Mouse (Mus musculus) gastrocnemius, adult 18-20 months (tissue): Measurements from ENCODE around the gene Myl6b. TPM values are rescaled to one million over a fixed set of nuclear protein-coding genes. Genes with fewer than 3 reads are reported as not detected.

Source experiments
- DNase-seq: peaks from one replicate; pipeline ENCODE4 v3.0.0; 2021; ENCODE audit warnings: low spot score
- long read RNA-seq, 2 experiments: library from polyadenylated mRNA; stranded (forward); transcript quantifications; one replicate each; pipeline ENCODE4 v2.0.0; 2021
- total RNA-seq, 2 experiments: library from RNA; stranded (reverse); gene quantifications; 2 replicates each; pipeline ENCODE4 v1.2.3; 2021

Gene Myl6b
- total RNA-seq: 10 to 100 TPM in 1 of 2 experiments, 1 to 10 TPM in 1; 9.0 to 28.2 TPM
- long read RNA-seq, experiment 1: 0 reads
- long read RNA-seq, experiment 2, partial matches to known transcripts: 0 of 1 reads
- long read RNA-seq, experiment 2, other reads (novel, unspliced or antisense): 0 of 1 reads

DNA sequence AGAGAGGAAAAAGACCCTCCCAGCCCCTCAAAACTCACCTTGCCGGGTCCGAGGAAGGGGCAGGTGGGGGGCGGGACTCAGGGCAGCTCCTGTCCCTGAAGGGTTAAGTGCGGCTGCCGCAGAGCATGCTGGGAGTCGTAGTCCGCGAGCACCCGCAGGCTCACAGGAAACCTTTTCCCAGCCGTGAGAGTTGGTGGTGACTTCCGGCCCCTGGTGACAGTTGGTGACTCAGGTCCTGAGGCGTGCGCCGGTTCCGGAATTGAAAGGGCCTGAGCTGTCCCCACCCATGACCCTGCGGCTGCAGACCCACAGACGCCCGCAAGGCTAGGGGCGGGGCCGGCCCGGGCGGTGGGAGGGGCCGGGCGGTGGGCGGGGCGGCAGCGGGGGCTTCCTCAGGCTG lies at the start of gene Myl6b:
Gene Myl6b, minus strand, starts transcription at position 96 of the 400 bp plus-strand sequence.
- peak; percentile 97 for DNase-seq

DNA sequence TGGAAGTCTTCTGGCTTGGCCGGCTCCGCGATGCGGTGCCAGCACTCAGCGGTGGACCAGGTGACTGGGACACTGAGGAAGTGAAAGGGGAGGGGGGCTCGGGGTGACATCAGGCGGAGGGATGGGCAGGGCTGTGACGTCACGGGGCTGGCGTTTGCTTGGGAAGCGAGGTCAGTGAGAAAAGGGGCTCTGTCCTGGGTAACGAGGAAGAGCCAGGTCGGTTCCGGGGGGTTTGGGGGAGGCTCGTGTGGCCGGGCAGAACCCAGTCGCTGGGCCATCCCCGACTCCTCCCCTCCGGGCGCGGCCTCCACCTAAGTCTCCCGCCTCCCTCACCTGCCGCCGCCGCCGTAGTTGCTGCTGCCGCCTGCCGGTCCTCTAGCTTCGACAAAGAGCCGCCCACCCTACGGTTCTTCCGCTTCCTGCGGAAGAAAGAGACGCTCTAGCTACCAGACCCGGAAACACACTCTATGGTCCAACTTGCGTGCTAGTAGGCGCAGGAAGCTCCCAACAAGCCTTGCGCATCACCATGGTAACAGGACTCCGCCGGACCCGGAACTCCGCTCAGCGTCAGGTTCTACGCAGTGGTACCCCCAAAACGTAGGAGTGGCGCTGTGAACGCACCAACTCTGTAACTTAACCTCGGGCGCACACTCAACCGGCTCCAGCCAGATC lies 49.0 kb upstream of the Myl6b start, which contains the start of gene Zc3h10:
Gene Zc3h10, minus strand, starts transcription at position 414 of the 672 bp plus-strand sequence.
- DNase-seq: peak; percentile 95

DNA sequence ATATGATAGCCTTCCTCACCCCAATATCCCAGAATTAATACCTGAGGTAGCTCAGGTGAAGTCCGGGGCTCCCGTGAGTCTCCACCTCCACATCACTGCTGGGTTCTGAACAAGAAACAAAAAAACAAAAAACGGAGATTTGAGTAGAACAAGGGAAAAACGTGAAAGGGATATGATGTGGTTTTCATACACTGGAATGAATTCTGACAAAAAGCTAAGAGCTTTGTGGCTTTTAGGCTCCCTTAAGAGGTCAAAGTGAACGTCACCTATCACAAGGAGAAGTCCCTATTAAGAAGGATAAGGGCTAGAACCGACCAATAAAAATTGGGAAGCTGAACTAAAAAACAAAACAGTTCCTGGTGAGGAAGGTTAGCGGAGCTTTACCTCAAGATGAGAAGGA lies 48.3 kb upstream of the Myl6b start:
- DNase-seq: no peak

DNA sequence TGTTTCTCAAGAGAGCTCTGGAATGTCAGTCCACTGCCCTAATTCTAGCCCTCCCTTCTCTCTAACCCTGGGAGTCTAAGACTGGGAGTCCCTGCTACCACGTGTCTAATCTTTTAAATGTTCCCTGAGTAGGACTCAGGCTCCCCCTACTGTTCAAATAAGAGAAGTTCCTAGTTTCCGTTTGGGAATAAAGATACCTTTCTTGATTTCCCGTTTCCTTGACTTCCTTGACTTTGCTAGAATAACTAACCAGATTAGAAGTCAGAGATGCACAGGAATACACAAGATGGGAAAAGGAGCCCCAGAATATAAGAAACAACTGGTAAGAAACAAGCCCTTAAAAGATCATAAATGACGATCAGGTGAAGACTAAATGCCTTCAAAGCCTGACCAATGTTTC lies 47.9 kb upstream of the Myl6b start:
- no peak for DNase-seq

DNA sequence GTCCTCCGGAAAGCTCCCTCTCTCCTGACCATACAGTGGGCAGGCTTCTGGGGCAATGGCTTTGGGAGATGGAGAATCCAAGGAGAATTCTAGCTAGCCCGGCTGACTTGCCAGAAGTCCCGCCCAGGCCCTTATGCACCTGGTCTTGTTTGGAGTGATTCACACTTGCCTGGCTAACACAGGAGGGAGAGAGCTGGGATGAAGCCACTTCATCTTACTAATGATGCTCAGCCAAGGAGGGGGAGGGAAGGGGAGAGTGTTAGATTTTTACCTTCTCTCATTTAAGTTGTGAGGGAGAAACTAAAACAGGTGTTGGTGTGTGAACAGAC lies 47.0 kb upstream of the Myl6b start:
- DNase-seq: no peak

DNA sequence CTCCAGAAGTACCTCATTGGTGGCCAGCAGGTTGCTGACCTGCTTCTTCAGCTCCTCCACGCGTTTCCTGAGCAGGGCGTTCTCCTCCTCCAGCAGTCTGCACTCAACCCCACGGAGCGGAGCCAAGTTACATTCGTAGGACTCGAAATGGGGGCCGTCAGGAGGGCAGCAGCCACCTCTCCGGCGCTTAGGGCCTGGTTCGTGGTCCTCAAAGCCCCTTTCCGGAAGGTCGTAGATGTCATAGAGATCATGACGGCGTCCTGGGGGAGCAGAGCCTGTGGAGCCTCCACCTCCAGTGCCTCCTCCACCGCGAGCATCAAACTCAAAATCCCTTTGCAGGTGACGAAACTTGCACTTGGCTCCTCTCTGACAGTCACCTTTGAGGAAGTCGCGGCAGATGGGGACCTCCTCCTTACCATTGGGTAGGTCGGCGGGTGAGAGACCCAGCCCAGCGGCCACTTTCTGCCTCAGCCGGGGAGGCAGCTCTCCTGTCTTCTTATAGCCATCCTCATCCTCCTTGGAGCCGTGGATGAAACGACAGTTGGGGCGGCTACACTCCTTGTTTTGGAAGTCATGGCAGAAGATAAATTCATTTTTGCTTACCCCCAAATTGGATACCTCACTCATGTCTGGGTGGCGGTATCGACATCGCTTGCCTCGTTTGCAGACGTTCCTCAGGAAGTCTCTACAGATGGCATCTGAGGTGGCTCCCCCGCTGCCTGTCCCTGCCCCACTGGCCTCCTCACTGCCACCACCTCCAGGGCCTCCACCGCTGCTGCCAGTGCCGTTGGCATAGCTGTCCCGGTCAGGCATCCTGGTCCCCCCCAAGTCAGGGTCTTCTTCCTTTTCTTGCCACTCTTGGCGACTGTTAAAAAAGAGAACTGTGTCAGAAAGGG lies 46.4 kb upstream of the Myl6b start:
- no peak for DNase-seq

DNA sequence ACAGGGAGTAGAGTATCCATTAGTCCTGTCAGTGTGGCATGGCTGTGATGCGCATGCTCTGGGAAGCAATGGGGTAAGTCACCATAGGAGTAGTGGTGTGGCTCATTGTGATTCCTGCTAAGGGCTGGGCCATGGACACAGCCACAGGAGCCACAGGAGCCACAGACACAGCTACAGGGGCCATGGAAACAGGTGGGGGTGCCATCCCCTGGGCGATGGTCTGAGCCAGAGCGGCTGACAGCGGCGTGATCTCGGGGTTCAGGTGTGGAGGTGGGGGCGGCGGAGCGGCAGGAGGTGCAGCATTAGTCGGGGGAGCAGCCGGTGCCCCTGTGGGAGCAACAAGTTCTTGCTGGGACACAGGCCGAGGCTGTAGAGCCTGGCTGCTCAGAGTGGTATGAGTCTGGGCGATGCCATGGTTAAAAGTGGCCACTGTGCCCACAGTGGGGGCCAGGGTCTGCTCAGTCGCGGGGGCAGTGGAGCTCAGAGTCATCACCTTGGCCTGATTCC lies 45.7 kb upstream of the Myl6b start:
- no peak for DNase-seq

DNA sequence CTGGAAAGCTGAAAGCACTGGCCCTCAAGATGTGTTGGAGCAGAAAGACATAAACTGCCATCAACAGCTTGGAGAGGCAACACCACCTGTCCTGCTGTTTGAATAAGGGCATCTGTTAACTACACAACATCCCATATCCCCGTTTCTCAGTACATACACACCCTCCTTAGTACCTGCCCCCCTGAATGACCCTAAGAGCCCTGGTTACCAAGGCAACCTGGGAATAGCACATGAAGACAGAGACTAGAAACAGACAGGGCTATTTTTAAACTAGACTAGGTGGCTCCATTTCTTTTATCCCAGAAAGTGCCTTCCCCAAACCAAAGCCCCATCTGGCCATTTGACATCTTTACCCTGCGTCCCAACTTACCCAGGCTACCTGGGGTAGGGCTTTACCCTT lies 44.6 kb upstream of the Myl6b start:
- no peak for DNase-seq

DNA sequence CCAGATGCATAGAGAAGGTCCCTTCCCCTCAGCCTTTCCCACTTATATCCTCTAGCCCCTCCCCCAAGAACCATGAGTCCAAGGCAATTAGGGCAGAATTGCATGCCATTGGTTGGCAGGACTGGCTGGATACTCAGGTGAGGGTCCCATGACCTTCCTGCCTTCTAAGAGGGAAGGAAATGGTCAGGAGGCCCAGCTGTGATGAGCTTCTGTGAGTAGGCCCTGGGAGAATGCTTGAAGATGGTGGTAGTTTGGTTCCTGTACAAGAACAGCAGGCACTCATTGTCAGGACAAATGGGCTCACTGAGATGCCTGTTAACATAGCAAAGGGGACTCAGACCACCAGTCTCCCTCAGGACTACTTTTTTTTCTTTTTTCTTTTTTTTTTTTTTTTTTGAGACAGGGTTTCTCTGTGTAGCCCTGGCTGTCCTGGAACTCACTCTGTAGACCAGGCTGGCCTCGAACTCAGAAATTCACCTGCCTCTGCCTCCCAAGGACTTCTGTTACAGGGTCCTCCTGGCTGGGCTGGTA lies 39.9 kb upstream of the Myl6b start:
- DNase-seq: no peak

DNA sequence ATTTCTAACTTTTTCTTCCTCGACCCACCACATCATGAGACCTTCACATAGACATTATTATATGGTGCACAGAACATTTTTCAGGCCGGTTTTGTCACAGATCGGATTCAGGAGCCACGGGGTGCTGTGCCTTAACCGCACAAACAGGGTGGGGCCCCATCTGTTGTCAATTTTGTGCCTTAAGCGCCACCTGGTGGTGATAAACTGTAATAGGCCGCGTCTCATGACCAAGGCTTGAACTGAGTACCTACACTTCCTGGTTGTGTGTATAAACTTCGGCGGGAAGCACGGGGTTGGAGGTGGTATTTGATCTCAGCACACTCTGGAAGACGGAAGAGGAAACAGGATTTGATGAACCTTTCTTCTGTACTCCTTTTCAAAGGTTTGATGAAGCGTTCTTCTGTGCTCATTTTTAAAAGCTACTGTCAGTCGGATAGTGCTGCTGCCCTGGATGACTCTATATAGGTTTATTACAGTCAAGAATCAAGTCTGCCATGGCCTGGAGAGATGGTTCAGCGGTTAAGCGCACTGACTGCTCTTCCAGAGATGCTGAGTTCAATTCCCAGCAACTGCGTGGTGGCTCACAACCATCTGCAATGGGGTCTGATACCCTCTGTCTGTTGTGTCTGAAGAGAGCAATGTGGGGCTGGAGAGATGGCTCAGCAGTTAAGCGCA lies 37.9 kb upstream of the Myl6b start:
- DNase-seq: peak; percentile 93

DNA sequence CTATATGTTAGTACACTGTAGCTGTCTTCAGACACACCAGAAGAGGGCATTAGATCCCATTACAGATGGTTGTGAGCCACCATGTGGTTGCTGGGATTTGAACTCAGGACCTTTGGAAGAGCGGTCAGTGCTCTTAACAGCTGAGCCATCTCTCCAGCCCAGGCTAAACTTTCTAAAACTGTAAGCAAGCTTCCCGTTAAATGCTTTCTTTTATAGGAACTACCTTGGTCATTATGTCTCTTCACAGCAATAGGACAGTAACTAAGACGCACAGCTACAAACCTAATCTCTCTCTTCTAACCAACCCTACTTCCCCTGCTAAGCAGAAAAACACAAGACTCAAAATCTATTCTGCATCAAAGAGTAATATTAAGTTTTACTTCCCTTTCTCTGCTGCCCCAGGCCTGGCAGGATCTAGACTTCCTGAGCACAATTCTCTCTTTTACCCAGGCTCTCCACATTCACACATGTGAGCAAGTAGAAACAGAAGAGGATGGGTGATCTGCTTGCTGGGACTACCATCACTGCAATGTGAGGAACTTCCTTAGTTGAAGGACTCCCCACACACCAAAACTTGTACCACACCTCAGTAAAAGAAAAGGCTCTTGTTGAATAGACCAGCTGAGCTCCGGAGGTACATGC lies 37.3 kb upstream of the Myl6b start:
- no peak for DNase-seq

DNA sequence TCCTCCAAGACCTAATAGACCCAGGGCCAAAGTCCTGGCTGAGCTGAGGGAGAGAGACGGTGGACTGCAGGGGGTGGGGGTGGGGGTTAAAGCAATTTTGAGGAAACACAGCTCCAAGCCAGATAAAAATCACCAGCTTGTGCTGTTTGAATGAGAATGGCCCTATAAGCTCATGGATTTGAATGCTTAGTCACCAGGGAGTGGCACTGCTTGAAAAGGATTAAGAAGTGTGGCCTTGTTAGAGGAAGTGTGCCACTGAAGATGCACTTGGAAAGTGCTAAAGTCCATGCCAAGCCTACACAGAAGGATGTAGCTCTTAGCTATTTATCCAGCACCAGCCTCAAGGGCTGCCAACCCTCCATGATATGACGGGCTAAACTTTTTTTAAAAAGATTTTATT lies 36.7 kb upstream of the Myl6b start:
- DNase-seq: no peak

DNA sequence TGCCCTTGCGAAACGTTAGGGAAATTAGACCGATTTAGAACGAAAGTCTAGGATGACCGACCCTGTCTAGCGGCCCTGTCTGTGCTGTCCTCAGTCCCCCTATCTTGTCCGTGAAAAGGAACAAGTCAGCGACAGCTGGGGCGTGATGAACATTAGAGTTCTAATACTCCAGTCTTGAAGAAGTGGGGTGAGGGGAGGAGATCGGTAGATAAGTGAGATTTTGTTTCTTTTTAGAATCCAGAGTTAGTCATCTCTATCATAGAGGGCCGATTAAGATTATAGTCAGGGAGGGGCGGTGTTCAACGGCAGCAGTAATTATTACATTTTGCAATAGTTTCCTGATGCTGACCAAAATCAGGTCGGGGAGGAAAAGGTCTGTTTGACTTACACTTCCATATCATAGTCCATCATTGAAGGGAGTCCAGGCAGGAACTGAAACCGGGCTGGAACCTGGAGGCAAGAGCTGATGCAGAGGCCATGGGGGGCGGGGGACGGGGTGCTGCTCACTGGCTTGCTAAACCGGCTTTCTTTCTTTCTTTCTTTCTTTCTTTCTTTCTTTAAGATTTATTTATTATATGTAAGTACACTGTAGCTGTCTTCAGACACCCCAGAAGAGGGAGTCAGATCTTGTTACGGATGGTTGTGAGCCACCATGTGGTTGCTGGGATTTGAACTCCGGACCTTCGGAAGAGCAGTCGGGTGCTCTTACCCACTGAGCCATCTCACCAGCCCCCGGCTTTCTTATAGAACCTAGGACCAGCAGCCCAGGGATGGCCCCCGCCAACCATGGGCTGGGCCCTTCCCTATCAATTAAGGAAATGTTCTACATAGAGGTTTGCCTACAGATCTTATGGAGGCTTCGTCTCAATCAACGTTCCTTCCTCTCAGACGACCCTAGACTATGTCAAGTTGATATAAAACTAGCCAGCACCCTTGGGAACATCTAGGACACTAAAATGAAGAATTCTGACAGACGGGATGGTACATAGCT lies 28.2 kb upstream of the Myl6b start:
- no peak for DNase-seq

DNA sequence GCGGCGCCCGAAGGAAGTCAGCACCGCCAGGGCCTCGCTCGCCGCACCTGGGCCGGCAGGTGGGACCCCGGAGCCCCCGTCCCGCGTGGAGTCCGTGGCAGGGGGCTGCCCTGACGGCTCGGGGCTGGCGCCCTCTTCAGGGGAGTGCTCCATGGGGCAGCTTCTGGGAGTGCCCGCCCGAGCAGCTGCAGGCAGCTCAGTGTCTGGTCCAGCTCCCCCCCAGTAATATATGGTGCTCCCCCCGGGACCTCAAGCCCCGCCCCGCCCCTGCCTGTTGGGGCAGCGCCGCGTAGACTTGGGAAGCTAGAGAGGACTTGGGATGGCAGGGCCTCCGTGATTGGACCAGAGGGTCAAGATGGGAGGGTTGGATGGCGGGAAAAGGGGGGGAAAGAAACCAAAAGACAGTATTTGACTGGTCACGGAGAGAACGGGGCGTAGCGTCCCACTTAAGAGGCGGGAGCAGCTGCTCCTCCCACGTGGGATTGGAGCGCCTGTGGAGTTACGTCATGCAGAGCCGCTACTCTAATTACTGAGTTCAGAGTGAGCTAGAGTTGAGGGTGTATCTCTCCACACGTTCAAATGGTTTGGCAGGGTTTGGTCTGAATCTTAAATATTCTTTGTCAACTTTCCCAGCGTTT lies 27.3 kb upstream of the Myl6b start, which contains the start of gene Esyt1:
Gene Esyt1, minus strand, starts transcription at position 201 of the 638 bp plus-strand sequence.
- DNase-seq: peak; percentile 98

DNA sequence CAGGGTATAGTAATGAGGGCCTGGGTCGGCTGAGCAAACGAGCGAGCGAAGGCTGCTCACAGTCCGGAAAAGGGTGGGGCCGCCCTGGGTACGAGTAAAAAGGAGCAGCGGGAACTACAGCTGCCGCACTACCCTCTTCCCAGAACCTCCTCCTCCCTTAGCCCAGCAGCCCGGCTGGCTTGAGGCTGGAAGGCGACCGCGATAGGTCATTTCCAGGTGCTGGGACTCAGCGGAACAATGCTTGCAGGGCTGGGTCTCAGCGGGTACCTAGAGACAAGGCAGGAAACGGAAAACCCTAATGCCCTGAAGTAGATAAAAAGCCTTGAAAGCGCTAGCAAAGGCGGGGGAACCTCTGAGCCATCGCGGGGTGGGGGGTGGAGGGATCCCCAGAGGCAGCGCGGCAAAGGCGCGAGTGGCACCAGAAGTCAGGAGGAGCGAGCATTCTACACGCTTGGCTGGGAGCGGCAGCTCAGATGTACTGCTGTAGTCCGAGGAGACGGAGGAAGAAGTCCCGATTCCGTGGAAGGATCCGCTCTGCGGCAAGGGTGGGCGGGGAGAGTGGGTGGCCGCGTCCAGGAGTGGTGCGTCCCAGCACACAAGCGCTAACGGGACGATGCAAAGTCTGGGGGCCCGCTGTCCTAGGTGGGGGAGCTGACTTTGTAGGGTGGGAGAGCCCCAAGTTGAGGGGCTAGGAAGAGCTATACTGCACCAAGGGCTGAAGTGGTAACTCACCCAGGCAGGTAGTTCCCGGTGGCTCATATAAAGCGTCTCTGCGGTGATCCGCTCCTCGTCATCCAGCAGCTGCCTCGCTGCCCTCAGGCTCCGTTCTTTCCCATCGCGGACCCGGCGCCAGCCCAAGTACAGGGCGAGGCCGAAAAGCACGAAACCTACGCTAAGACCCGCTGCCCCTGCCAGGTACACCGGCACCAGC lies 26.5 kb upstream of the Myl6b start:
- peak; percentile 51 for DNase-seq

DNA sequence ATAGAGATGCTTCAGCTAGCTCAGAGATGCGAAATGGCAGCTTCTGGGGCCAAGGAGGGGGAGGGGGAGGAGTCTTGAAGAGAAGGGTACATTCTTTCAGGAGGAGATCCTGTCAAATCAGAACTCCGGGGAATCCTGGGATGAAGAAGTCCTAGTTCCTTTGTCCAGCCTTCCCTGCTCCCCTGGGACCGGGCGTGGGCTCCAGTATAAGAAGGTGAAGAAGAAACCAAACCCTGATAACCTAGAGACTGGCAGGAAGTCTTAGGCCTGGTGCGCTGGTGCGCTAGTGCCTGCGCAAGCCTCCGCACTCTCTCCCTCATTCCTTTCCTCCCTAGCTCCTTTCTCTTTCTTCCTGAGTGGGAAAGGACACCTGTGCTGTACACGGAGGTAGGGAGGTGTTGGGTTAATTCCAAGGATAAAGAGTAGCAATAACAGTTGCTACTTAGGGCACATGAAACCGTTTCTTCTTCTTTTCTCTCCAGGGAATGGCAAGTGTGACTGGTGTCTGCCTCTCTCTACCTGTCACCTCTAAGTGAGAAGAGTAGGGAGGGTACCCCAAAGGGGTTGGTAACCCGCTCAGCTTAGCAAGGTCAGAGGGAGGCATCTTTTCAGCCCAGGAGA lies 25.7 kb upstream of the Myl6b start:
- DNase-seq: no peak

DNA sequence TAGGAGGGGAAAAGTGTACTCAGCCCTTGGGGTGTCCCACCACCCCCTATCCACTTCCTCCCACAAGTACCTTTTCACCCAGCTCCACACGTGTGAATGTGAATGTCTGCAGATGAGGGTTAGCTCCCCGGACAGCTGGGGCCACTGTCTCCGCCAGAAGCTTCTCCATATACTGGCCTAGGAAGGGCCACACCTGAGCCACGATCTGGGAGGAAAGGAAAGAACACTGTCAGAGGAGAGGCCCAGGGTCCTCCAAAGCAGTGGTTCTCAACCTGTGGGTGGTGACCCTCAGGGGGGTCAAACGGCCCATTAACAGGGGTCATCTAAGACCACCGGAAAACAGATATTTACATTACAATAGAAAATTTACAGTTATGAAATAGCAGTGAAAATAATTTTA lies 23.9 kb upstream of the Myl6b start:
- no peak for DNase-seq

DNA sequence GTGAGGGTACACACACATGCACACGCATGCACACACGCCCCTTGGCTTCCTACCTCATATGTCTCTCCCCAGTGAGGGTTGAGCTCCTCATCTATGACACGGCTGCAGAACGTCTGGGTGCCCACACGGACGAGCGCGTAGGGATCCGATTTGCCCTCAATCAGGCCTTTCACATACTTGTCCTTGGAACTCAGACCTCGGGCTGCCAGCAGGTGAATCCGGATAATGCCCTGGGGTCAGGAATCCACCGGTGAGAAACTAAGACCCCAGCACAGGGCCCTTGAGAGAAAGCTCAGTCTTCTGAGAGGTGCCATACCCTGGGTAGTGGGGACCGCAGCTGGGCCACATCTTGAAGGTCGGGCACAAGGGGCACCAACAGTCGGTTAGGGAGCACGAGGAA lies 22.1 kb upstream of the Myl6b start:
- DNase-seq: no peak
